In the genomic region with DNA sequence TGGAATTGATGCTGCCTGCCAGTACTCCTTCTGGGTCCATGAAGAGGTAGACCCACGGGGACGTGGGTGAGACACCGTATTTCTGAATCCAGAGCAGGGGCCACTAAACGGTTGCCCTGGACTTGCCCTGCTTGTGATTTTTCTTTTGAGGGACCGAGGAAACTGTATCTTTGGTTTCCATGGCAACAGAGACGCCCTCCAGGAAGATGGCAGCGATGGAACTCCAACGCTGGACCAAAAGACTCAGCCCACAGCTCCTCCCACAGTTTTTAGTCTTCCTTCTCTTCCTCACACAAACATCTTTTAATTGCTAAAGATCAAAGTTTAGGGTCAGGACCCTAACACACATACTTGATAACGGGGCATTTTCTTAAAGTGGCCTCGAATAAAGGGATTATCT, we compare ENCODE assay signal across 17 mouse cellular contexts. TPM values are rescaled to one million over a fixed set of nuclear protein-coding genes. Genes with fewer than 3 reads are reported as not detected.
DNase-seq lines count a peak whose midpoint lies in the region; ATAC-seq and TF ChIP-seq lines count a peak whose summit lies in the region.
"Had no signal": no experiment of that assay in that cellular context is flagged by ENCODE, and none has a peak within 500 bp of the region (broad histone marks: within the 10 kb centered on the region; RNA-seq: fewer than 3 reads in every experiment).

No protein-coding gene starts in this region.

- TF ChIP-seq CTCF in testis, adult 2 months (IDR thresholded peaks at IDR 0.05; ENCODE audit: control insufficient read depth, insufficient read depth, insufficient replicate concordance, low read depth, low read length) = no peak

- WGBS in embryonic facial prominence, embryonic 11.5 days = 37% methylated on average over 10 of the region's 10 CpGs
- WGBS in embryonic facial prominence, embryonic 10.5 days = 44% methylated on average over 10 of the region's 10 CpGs
- WGBS in midbrain, embryonic 13.5 days = 21% methylated on average over 10 of the region's 10 CpGs

- H3K9ac ChIP-seq in embryonic facial prominence, embryonic 11.5 days (replicated peaks; ENCODE audit: low read length) = no peak overlapping the region
- H3K9ac ChIP-seq in midbrain, embryonic 13.5 days (replicated peaks) = no peak overlapping the region
- H3K9ac ChIP-seq: liver, embryonic 12.5 days; neural tube, embryonic 15.5 days had no signal

- no peak for ATAC-seq in embryonic facial prominence, embryonic 11.5 days (replicated peaks; ENCODE audit: insufficient number of reproducible peaks, low FRiP score, low TSS enrichment, low read depth)
- ATAC-seq in midbrain, embryonic 13.5 days = no peak
- ATAC-seq: liver, embryonic 12.5 days had no signal

- no peaks in the 10 kb centered on the region for H3K9me3 ChIP-seq in embryonic facial prominence, embryonic 11.5 days (replicated peaks; ENCODE audit: control insufficient read depth, low read length)
- H3K9me3 ChIP-seq in embryonic facial prominence, embryonic 10.5 days = no peaks in the 10 kb centered on the region
- H3K9me3 ChIP-seq in midbrain, embryonic 13.5 days = no peaks in the 10 kb centered on the region
- H3K9me3 ChIP-seq: liver, embryonic 12.5 days; neural tube, embryonic 15.5 days had no signal

- no peak overlapping the region for H3K4me3 ChIP-seq in embryonic facial prominence, embryonic 11.5 days (ENCODE audit: low read depth, low read length)
- H3K4me3 ChIP-seq in embryonic facial prominence, embryonic 10.5 days = no peak overlapping the region
- peak overlapping the region; percentile 78 for H3K4me3 ChIP-seq in testis, adult 2 months (ENCODE audit: control insufficient read depth, low read depth, low read length)
- H3K4me3 ChIP-seq in midbrain, embryonic 13.5 days (replicated peaks) = no peak overlapping the region
- H3K4me3 ChIP-seq: liver, embryonic 12.5 days; neural tube, embryonic 15.5 days had no signal

- H3K4me1 ChIP-seq in embryonic facial prominence, embryonic 11.5 days (ENCODE audit: control insufficient read depth, insufficient read depth, low read length) = peaks cover 6% of the 10 kb centered on the region
- peaks cover 87% of the 10 kb centered on the region for H3K4me1 ChIP-seq in embryonic facial prominence, embryonic 10.5 days
- H3K4me1 ChIP-seq in testis, adult 2 months (ENCODE audit: control insufficient read depth, insufficient read depth, low read length) = peaks cover 25% of the 10 kb centered on the region
- peaks cover 71% of the 10 kb centered on the region for H3K4me1 ChIP-seq in midbrain, embryonic 13.5 days (replicated peaks)

- no peak for TF ChIP-seq POLR2A in testis, adult 2 months (IDR thresholded peaks at IDR 0.05; ENCODE audit: control insufficient read depth, low read depth, low read length)

- no peaks in the 10 kb centered on the region for H3K27me3 ChIP-seq in embryonic facial prominence, embryonic 11.5 days (ENCODE audit: control insufficient read depth, insufficient read depth, low read length)
- H3K27me3 ChIP-seq in embryonic facial prominence, embryonic 10.5 days (replicated peaks; ENCODE audit: low read depth, poor library complexity, severe bottlenecking) = peaks cover 19% of the 10 kb centered on the region
- H3K27me3 ChIP-seq in testis, adult 2 months (ENCODE audit: control insufficient read depth, insufficient read depth, low read length) = no peaks in the 10 kb centered on the region
- H3K27me3 ChIP-seq in midbrain, embryonic 13.5 days = peaks cover 6% of the 10 kb centered on the region; the same call in 1 of the 2 replicates
- H3K27me3 ChIP-seq: neural tube, embryonic 15.5 days had no signal

- DNase-seq in embryonic facial prominence, embryonic 11.5 days (ENCODE audit: low spot score) = peak; percentile 34
- DNase-seq in embryonic facial prominence, embryonic 10.5 days (ENCODE audit: low spot score) = no peak
- DNase-seq in testis, postnatal 14 days (ENCODE audit: low spot score) = no peak
- DNase-seq in thymus, postnatal 36 days = no peak
- no peak for DNase-seq in adrenal gland, postnatal 36 days
- DNase-seq in adrenal gland, adult 18-20 months (ENCODE audit: low spot score in 2 of 2) = no peak
- DNase-seq: adrenal gland, postnatal 10 days; cerebellum, postnatal 36 days; heart, adult 11 months; kidney, postnatal 10 days; lung, postnatal 14 days; thymus, adult 2 months had no signal

- no peak overlapping the region for H3K4me2 ChIP-seq in embryonic facial prominence, embryonic 11.5 days (ENCODE audit: low read depth, low read length)
- H3K4me2 ChIP-seq in midbrain, embryonic 13.5 days (replicated peaks) = peak overlapping the region; percentile 14; the same call in 1 of the 2 replicates
- H3K4me2 ChIP-seq: liver, embryonic 12.5 days; neural tube, embryonic 15.5 days had no signal

- H3K36me3 ChIP-seq in embryonic facial prominence, embryonic 11.5 days (replicated peaks; ENCODE audit: control insufficient read depth, insufficient read depth, low read depth, low read length) = peaks cover 11% of the 10 kb centered on the region
- peaks cover 38% of the 10 kb centered on the region for H3K36me3 ChIP-seq in embryonic facial prominence, embryonic 10.5 days (replicated peaks)
- H3K36me3 ChIP-seq in testis, adult 2 months (ENCODE audit: control insufficient read depth, insufficient read depth, low read length) = no peaks in the 10 kb centered on the region
- peaks cover 18% of the 10 kb centered on the region for H3K36me3 ChIP-seq in midbrain, embryonic 13.5 days
- H3K36me3 ChIP-seq: liver, embryonic 12.5 days; neural tube, embryonic 15.5 days had no signal

- no peak overlapping the region for H3K27ac ChIP-seq in embryonic facial prominence, embryonic 11.5 days (replicated peaks; ENCODE audit: low read depth, low read length)
- H3K27ac ChIP-seq in embryonic facial prominence, embryonic 10.5 days (replicated peaks) = no peak overlapping the region
- peak overlapping the region; percentile 41; the same call in 1 of the 2 replicates for H3K27ac ChIP-seq in testis, adult 2 months (ENCODE audit: control insufficient read depth, insufficient read depth, low read depth, low read length)
- peak overlapping the region; percentile 46 for H3K27ac ChIP-seq in midbrain, embryonic 13.5 days
- H3K27ac ChIP-seq: liver, embryonic 12.5 days; neural tube, embryonic 15.5 days had no signal

RNA-seq across cellular contexts. Expression of gene Efna4, which starts 5.8 kb away (rescaled TPM):
- 39.1 and 39.5 TPM in 2 replicates for polyA plus RNA-seq in embryonic facial prominence, embryonic 11.5 days (2014; fragmentation: Nextera tagmentation; extraction: Ambion mirVana)
- polyA plus RNA-seq in embryonic facial prominence, embryonic 10.5 days (2016; fragmentation: Nextera tagmentation; extraction: Ambion mirVana) = 37.3 and 40.8 TPM in 2 replicates
- 1.1 and 1.6 TPM in 2 replicates for polyA plus RNA-seq in testis, adult 2 months (2012; rRNA removed)
- polyA plus RNA-seq in midbrain, embryonic 13.5 days (2015; fragmentation: Nextera tagmentation; extraction: Ambion mirVana) = 8.8 and 11.4 TPM in 2 replicates
- 1 to 10 TPM in 1 of 2 experiments, under 1 TPM in 1; 0.93 to 1.3 TPM for total RNA-seq in adrenal gland, postnatal 36 days (2021)
- total RNA-seq in adrenal gland, adult 18-20 months (2021) = 1 to 10 TPM in 1 of 2 experiments, under 1 TPM in 1; 0.43 to 1.1 TPM

RNA-seq across cellular contexts. Expression of gene Efna3, which starts 9.2 kb away (rescaled TPM):
- polyA plus RNA-seq in embryonic facial prominence, embryonic 11.5 days (2014; fragmentation: Nextera tagmentation; extraction: Ambion mirVana) = 6.6 and 8.3 TPM in 2 replicates
- polyA plus RNA-seq in embryonic facial prominence, embryonic 10.5 days (2016; fragmentation: Nextera tagmentation; extraction: Ambion mirVana) = 4.5 and 6.8 TPM in 2 replicates
- polyA plus RNA-seq in testis, adult 2 months (2012; rRNA removed) = 9.9 and 13.3 TPM in 2 replicates
- 21.8 and 22.5 TPM in 2 replicates for polyA plus RNA-seq in midbrain, embryonic 13.5 days (2015; fragmentation: Nextera tagmentation; extraction: Ambion mirVana)
- total RNA-seq in adrenal gland, postnatal 36 days (2021) = under 1 TPM; 0.23 to 0.53 TPM
- under 1 TPM in 1 of 2 experiments, not detected in 1; 0.42 TPM for total RNA-seq in adrenal gland, adult 18-20 months (2021)
- polyA plus RNA-seq: spleen, adult 2 months had no signal

RNA-seq across cellular contexts. Expression of gene Adam15, which starts 17.8 kb away (rescaled TPM):
- 17.8 and 17.9 TPM in 2 replicates for polyA plus RNA-seq in embryonic facial prominence, embryonic 11.5 days (2014; fragmentation: Nextera tagmentation; extraction: Ambion mirVana)
- 30.5 and 34.2 TPM in 2 replicates for polyA plus RNA-seq in embryonic facial prominence, embryonic 10.5 days (2016; fragmentation: Nextera tagmentation; extraction: Ambion mirVana)
- 39.7 and 51.1 TPM in 2 replicates for polyA plus RNA-seq in testis, adult 2 months (2012; rRNA removed)
- 28.2 and 34.2 TPM in 2 replicates for polyA plus RNA-seq in midbrain, embryonic 13.5 days (2015; fragmentation: Nextera tagmentation; extraction: Ambion mirVana)
- 10 to 100 TPM; 45.9 to 79.9 TPM for total RNA-seq in adrenal gland, postnatal 36 days (2021)
- total RNA-seq in adrenal gland, adult 18-20 months (2021) = 10 to 100 TPM; 56.3 to 87.6 TPM

RNA-seq across cellular contexts. Expression of gene Dcst2, which starts 29.8 kb away (rescaled TPM):
- 0.32 TPM in 1 of 2 replicates, not detected in the other for polyA plus RNA-seq in embryonic facial prominence, embryonic 11.5 days (2014; fragmentation: Nextera tagmentation; extraction: Ambion mirVana)
- 0.09 and 0.15 TPM in 2 replicates for polyA plus RNA-seq in embryonic facial prominence, embryonic 10.5 days (2016; fragmentation: Nextera tagmentation; extraction: Ambion mirVana)
- polyA plus RNA-seq in testis, adult 2 months (2012; rRNA removed) = 108 and 110 TPM in 2 replicates
- 0.19 and 0.24 TPM in 2 replicates for polyA plus RNA-seq in midbrain, embryonic 13.5 days (2015; fragmentation: Nextera tagmentation; extraction: Ambion mirVana)
- under 1 TPM; 0.20 to 0.56 TPM for total RNA-seq in adrenal gland, postnatal 36 days (2021)
- total RNA-seq in adrenal gland, adult 18-20 months (2021) = under 1 TPM; 0.80 to 0.93 TPM

RNA-seq across cellular contexts. Expression of gene Dcst1, which starts 33.0 kb away (rescaled TPM):
- 0.21 TPM in 1 of 2 replicates, not detected in the other for polyA plus RNA-seq in embryonic facial prominence, embryonic 11.5 days (2014; fragmentation: Nextera tagmentation; extraction: Ambion mirVana)
- polyA plus RNA-seq in embryonic facial prominence, embryonic 10.5 days (2016; fragmentation: Nextera tagmentation; extraction: Ambion mirVana) = 0.20 and 0.47 TPM in 2 replicates
- polyA plus RNA-seq in testis, adult 2 months (2012; rRNA removed) = 74.5 and 81.0 TPM in 2 replicates
- 0.88 and 0.93 TPM in 2 replicates for polyA plus RNA-seq in midbrain, embryonic 13.5 days (2015; fragmentation: Nextera tagmentation; extraction: Ambion mirVana)
- under 1 TPM in 1 of 2 experiments, not detected in 1; 0.56 TPM for total RNA-seq in adrenal gland, postnatal 36 days (2021)
- total RNA-seq in adrenal gland, adult 18-20 months (2021) = 1 to 10 TPM in 1 of 2 experiments, under 1 TPM in 1; 0.46 to 1.4 TPM
- polyA plus RNA-seq: liver, embryonic 12.5 days had no signal

Comparison
In these comparisons a context has a peak if more than half of its experiments do, and no peak if none do; other contexts are left out.
1. H3K27ac ChIP-seq: peak in testis, adult 2 months (single experiment) and midbrain, embryonic 13.5 days (single experiment); none in embryonic facial prominence, embryonic 11.5 days (single experiment) and embryonic facial prominence, embryonic 10.5 days (single experiment).